Mouse (Mus musculus): ENCODE results near the gene B3galnt2. TPM values are rescaled to one million over a fixed set of nuclear protein-coding genes. Genes with fewer than 3 reads are reported as not detected.

B3galnt2 gene
- polyA plus RNA-seq, 1 experiment from 2014 or later: 46.3 TPM

GRCm38 (mm10) chr13:14040186-14040585 is 85.9 kb downstream of the B3galnt2 start:
- peak overlapping the region; percentile 88 for H3K4me2 ChIP-seq (replicated peaks; ENCODE audit: low read depth, low read length)
- WGBS: 6% methylated on average over 5 of the region's 5 CpGs
- peak overlapping the region; percentile 96 for H3K27ac ChIP-seq (ENCODE audit: low read length)
- peak; percentile 33; the same call in 1 of the 2 replicates for ATAC-seq (ENCODE audit: low FRiP score, low TSS enrichment)
- H3K36me3 ChIP-seq (ENCODE audit: insufficient read depth, low read length): no peaks in the 10 kb centered on the region
- peaks cover 15% of the 10 kb centered on the region for H3K4me1 ChIP-seq (ENCODE audit: insufficient read depth, low read length)
- no peaks in the 10 kb centered on the region for H3K9me3 ChIP-seq (ENCODE audit: low read length)
- H3K4me3 ChIP-seq (ENCODE audit: low read length): peak overlapping the region; percentile 70
- H3K27me3 ChIP-seq (ENCODE audit: insufficient read depth, low read length): no peaks in the 10 kb centered on the region
- peak overlapping the region; percentile 87 for H3K9ac ChIP-seq (replicated peaks; ENCODE audit: low read length)

GRCm38 (mm10) chr13:14043851-14044250 is 89.6 kb downstream of the B3galnt2 start:
- Histone ChIP-seq H3K4me2 (replicated peaks; ENCODE audit: low read depth, low read length) (no peak overlapping the region), H3K9ac (replicated peaks; ENCODE audit: low read length) (no peak overlapping the region), H3K27ac (ENCODE audit: low read length) (no peak overlapping the region), H3K36me3 (ENCODE audit: insufficient read depth, low read length) (peaks cover 15% of the 10 kb centered on the region), H3K4me1 (ENCODE audit: insufficient read depth, low read length) (peaks cover 7% of the 10 kb centered on the region), H3K4me3 (ENCODE audit: low read length) (no peak overlapping the region), H3K9me3 (ENCODE audit: low read length) (no peaks in the 10 kb centered on the region), H3K27me3 (ENCODE audit: insufficient read depth, low read length) (no peaks in the 10 kb centered on the region)
- ATAC-seq (ENCODE audit: low FRiP score, low TSS enrichment): no peak

DNA sequence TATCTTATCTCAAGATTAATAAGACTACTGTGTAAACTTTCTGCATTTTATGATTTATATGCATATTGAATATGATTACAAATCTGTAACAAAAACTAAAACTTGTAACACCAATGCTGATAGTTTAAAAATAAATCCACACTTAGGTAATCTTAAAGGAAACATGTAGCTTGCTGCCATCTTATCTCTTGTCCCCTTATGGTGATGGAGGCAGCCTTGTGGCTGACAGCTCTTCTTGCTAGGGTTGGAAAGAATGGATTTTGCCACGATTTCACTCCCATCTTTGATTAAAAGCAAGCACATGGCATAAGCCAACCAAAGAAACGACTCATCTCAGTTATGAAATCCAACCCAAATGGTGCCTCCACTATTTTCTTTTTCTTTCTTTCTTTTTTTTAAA is 90.3 kb downstream of the B3galnt2 start:
- H3K9me3 ChIP-seq (ENCODE audit: low read length): no peaks in the 10 kb centered on the region
- peaks cover 7% of the 10 kb centered on the region for H3K4me1 ChIP-seq (ENCODE audit: insufficient read depth, low read length)
- no peak for ATAC-seq (ENCODE audit: low FRiP score, low TSS enrichment)
- peaks cover 19% of the 10 kb centered on the region for H3K36me3 ChIP-seq (ENCODE audit: insufficient read depth, low read length)
- H3K9ac ChIP-seq (replicated peaks; ENCODE audit: low read length): no peak overlapping the region
- no peaks in the 10 kb centered on the region for H3K27me3 ChIP-seq (ENCODE audit: insufficient read depth, low read length)
- H3K4me2 ChIP-seq (replicated peaks; ENCODE audit: low read depth, low read length): no peak overlapping the region
- no peak overlapping the region for H3K4me3 ChIP-seq (ENCODE audit: low read length)
- 77% methylated on average over 2 of the region's 2 CpGs for WGBS
- no peak overlapping the region for H3K27ac ChIP-seq (ENCODE audit: low read length)

Other genes starting within 250 kb of the B3galnt2 start
- gene Gng4, start 170.4 kb upstream of the B3galnt2 start, polyA plus RNA-seq (2015; fragmentation: Nextera tagmentation; extraction: Ambion mirVana): 0.51 and 0.70 TPM in 2 replicates
- 58.1 and 59.4 TPM in 2 replicates for gene Tbce, start 85.2 kb downstream of the B3galnt2 start, polyA plus RNA-seq (2015; fragmentation: Nextera tagmentation; extraction: Ambion mirVana)
- gene Arid4b, start 108.8 kb downstream of the B3galnt2 start, polyA plus RNA-seq (2015; fragmentation: Nextera tagmentation; extraction: Ambion mirVana): 62.7 and 66.8 TPM in 2 replicates
- gene Ggps1, start 109.0 kb downstream of the B3galnt2 start, polyA plus RNA-seq (2015; fragmentation: Nextera tagmentation; extraction: Ambion mirVana): 51.6 and 52.2 TPM in 2 replicates